Mouse (Mus musculus) kidney, postnatal 10 days (tissue): ENCODE measurements around the gene Clk2.
A peak's percentile ranks its signal among the peaks of the same experiment; 100 is the strongest.
"Not testable (repeated sequence)": the region's sequence is repeated elsewhere in the genome, so short reads cannot be mapped to it uniquely, and the experiment has no call there.

ENCODE experiments used
- DNase-seq: peaks from one replicate; pipeline ENCODE4 v3.0.0; 2021; ENCODE audit warnings: mixed read lengths

The Clk2 gene

GRCm38 (mm10) chr3:89195979-89196877, 31.6 kb downstream of the Clk2 start:
- peak; percentile 97 for DNase-seq

- no peak for DNase-seq
Observed at GRCm38 (mm10) chr3:89199839-89200238, 35.2 kb downstream of the Clk2 start.

- DNase-seq, result peak; percentile 89
Observed at GRCm38 (mm10) chr3:89202253-89203141, 37.9 kb downstream of the Clk2 start, which contains the start of gene Gba. Gba (plus strand) TSS chr3:89202928.

- DNase-seq, result no peak
Observed at GRCm38 (mm10) chr3:89203142-89203514, 38.5 kb downstream of the Clk2 start.

GRCm38 (mm10) chr3:89206079-89206478, 41.5 kb downstream of the Clk2 start:
- no peak for DNase-seq

- no peak for DNase-seq
Observed at GRCm38 (mm10) chr3:89206695-89207094, 42.1 kb downstream of the Clk2 start.

GRCm38 (mm10) chr3:89208075-89208657, 43.6 kb downstream of the Clk2 start:
- no peak for DNase-seq

GRCm38 (mm10) chr3:89208736-89209135, 44.1 kb downstream of the Clk2 start:
- no peak for DNase-seq

GRCm38 (mm10) chr3:89209731-89210130, 45.1 kb downstream of the Clk2 start:
- DNase-seq, result no peak

- DNase-seq, result peak; percentile 66
Observed at GRCm38 (mm10) chr3:89210162-89210561, 45.6 kb downstream of the Clk2 start.

GRCm38 (mm10) chr3:89210731-89211130, 46.1 kb downstream of the Clk2 start:
- DNase-seq, result peak; percentile 87

- peak; percentile 96 for DNase-seq
Observed at GRCm38 (mm10) chr3:89213803-89214530, 49.4 kb downstream of the Clk2 start.

GRCm38 (mm10) chr3:89214681-89215411, 50.3 kb downstream of the Clk2 start, which contains the start of gene Thbs3:
Thbs3 (plus strand) TSS chr3:89215180.
- DNase-seq, result peak; percentile 58

- peak; percentile 92 for DNase-seq
Observed at GRCm38 (mm10) chr3:89215853-89216252, 51.3 kb downstream of the Clk2 start.

GRCm38 (mm10) chr3:89216407-89216806, 51.8 kb downstream of the Clk2 start:
- DNase-seq, result not testable (repeated sequence)

GRCm38 (mm10) chr3:89218271-89218670, 53.7 kb downstream of the Clk2 start:
- no peak for DNase-seq

GRCm38 (mm10) chr3:89219546-89219945, 55.0 kb downstream of the Clk2 start:
- peak; percentile 4 for DNase-seq

- DNase-seq, result no peak
Observed at GRCm38 (mm10) chr3:89221167-89221566, 56.6 kb downstream of the Clk2 start.

GRCm38 (mm10) chr3:89224796-89225195, 60.2 kb downstream of the Clk2 start:
- no peak for DNase-seq

- DNase-seq, result no peak
Observed at GRCm38 (mm10) chr3:89225321-89225815, 60.8 kb downstream of the Clk2 start.

GRCm38 (mm10) chr3:89225918-89226317, 61.3 kb downstream of the Clk2 start:
- no peak for DNase-seq
